Mouse (Mus musculus): ENCODE results near the gene Bcl11b. TPM values are rescaled to one million over a fixed set of nuclear protein-coding genes. Genes with fewer than 3 reads are reported as not detected.

Gene Bcl11b
- polyA plus RNA-seq, 1 experiment from 2014 or later = 9.0 TPM

DNA sequence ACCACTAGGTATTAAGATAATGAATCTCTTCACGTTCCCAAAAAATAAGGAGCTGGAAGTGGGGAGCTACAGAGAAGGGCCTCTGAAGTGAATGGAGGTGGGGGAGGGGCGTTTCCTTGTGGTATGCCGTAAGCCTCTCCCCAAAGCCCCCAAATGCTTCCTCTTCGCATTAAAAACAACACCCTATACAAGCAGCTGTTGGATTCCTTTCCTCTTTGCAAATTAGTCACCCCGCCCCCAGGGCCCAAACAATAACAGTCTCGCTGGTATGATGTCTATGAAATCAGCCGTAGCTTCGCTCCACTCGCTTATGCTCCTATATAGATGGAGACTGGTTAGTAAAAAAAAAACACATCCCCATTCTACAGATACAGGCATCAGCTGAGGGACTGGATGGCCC is 25.9 kb downstream of the Bcl11b start:
- Histone ChIP-seq H3K4me2 (ENCODE audit: low read depth, low read length) (peak overlapping the region; percentile 71), H3K4me1 (ENCODE audit: control insufficient read depth, insufficient read depth, low read length) (peaks cover 54% of the 10 kb centered on the region), H3K9ac (ENCODE audit: low read length) (no peak overlapping the region), H3K36me3 (ENCODE audit: control insufficient read depth, insufficient read depth) (no peaks in the 10 kb centered on the region), H3K27me3 (ENCODE audit: control insufficient read depth, insufficient read depth, low read length) (peaks cover 3% of the 10 kb centered on the region), H3K27ac (ENCODE audit: low read length) (no peak overlapping the region), H3K4me3 (ENCODE audit: low read length) (no peak overlapping the region), H3K9me3 (replicated peaks; ENCODE audit: control insufficient read depth, low read length) (no peaks in the 10 kb centered on the region)
- ATAC-seq (replicated peaks; ENCODE audit: extremely low read depth, insufficient read depth, low FRiP score) = no peak
- 37% methylated on average over 9 of the region's 9 CpGs for WGBS

DNA sequence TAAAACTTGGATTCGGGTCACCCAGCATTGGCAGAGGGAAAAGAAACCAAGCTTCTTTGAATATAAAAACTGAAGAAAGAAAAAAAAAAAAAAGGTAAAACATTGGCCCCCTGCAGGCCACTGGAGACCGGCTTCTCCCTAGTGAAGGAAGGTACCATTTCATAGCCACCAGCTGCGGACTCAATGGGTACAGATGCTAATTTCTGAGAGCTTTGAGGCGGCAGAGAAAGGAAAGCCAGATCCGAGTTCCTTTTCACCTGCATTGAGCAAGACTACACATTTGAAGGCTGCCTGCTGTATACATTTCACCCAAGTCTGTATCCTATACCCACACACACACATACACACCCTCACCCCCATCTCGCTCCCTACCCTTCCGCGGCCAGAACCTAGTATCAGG is 26.3 kb downstream of the Bcl11b start:
- H3K27ac ChIP-seq (ENCODE audit: low read length) = no peak overlapping the region
- no peak overlapping the region for H3K9ac ChIP-seq (ENCODE audit: low read length)
- H3K36me3 ChIP-seq (ENCODE audit: control insufficient read depth, insufficient read depth) = no peaks in the 10 kb centered on the region
- peak overlapping the region; percentile 49 for H3K4me2 ChIP-seq (ENCODE audit: low read depth, low read length)
- H3K4me1 ChIP-seq (ENCODE audit: control insufficient read depth, insufficient read depth, low read length) = peaks cover 56% of the 10 kb centered on the region
- no peaks in the 10 kb centered on the region for H3K9me3 ChIP-seq (replicated peaks; ENCODE audit: control insufficient read depth, low read length)
- peak overlapping the region; percentile 15 for H3K4me3 ChIP-seq (ENCODE audit: low read length)
- H3K27me3 ChIP-seq (ENCODE audit: control insufficient read depth, insufficient read depth, low read length) = peaks cover 3% of the 10 kb centered on the region
- no peak for ATAC-seq (replicated peaks; ENCODE audit: extremely low read depth, insufficient read depth, low FRiP score)
- WGBS = 53% methylated on average over 8 of the region's 8 CpGs

GRCm38 (mm10) chr12:107976571-107977001 is 26.8 kb downstream of the Bcl11b start:
- WGBS = 27% methylated on average over 22 of the region's 22 CpGs
- H3K36me3 ChIP-seq (ENCODE audit: control insufficient read depth, insufficient read depth) = no peaks in the 10 kb centered on the region
- no peak for ATAC-seq (replicated peaks; ENCODE audit: extremely low read depth, insufficient read depth, low FRiP score)
- peaks cover 3% of the 10 kb centered on the region for H3K27me3 ChIP-seq (ENCODE audit: control insufficient read depth, insufficient read depth, low read length)
- no peak overlapping the region for H3K27ac ChIP-seq (ENCODE audit: low read length)
- peak overlapping the region; percentile 15 for H3K4me3 ChIP-seq (ENCODE audit: low read length)
- peak overlapping the region; percentile 49 for H3K4me2 ChIP-seq (ENCODE audit: low read depth, low read length)
- peaks cover 58% of the 10 kb centered on the region for H3K4me1 ChIP-seq (ENCODE audit: control insufficient read depth, insufficient read depth, low read length)
- peak overlapping the region; percentile 16 for H3K9ac ChIP-seq (ENCODE audit: low read length)
- H3K9me3 ChIP-seq (replicated peaks; ENCODE audit: control insufficient read depth, low read length) = no peaks in the 10 kb centered on the region

DNA sequence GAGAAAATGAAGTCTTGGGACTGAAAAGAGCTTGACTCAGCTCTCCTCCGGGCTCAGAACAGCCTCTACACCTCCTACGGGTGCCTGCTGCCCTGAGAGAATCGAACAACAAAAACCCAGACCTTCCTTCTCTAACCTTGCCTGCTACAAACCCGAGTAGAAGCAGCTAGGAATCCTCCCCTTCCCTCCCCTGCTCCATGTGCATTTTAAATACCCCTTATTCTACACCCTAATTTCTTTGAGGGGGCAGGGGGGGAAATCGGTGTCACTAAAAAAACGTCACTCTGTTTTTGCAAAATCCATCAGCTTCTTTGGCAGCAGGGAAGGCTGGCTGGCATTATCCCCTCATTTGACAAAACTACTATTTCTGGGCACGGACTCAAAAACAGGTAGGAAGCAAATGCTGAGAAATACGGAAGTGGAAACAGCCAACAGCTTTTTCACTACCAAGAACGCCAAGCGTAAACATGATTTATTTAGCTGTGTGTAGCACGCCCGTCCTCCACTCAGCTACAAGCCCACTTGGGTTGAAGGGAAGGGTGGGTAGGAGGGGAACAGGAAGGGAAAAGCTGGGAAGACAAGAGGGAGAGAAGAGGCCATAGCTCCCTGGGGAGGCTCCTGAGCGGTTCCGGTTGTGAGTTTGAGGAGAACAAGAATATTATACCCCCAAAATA is 27.4 kb downstream of the Bcl11b start:
- peak overlapping the region; percentile 12 for H3K9ac ChIP-seq (ENCODE audit: low read length)
- H3K36me3 ChIP-seq (ENCODE audit: control insufficient read depth, insufficient read depth) = no peaks in the 10 kb centered on the region
- WGBS = 42% methylated on average over 14 of the region's 14 CpGs
- H3K9me3 ChIP-seq (replicated peaks; ENCODE audit: control insufficient read depth, low read length) = no peaks in the 10 kb centered on the region
- H3K27ac ChIP-seq (ENCODE audit: low read length) = no peak overlapping the region
- H3K4me3 ChIP-seq (ENCODE audit: low read length) = no peak overlapping the region
- peaks cover 54% of the 10 kb centered on the region for H3K4me1 ChIP-seq (ENCODE audit: control insufficient read depth, insufficient read depth, low read length)
- no peak for ATAC-seq (replicated peaks; ENCODE audit: extremely low read depth, insufficient read depth, low FRiP score)
- H3K27me3 ChIP-seq (ENCODE audit: control insufficient read depth, insufficient read depth, low read length) = peaks cover 3% of the 10 kb centered on the region
- peak overlapping the region; percentile 49 for H3K4me2 ChIP-seq (ENCODE audit: low read depth, low read length)

- Histone ChIP-seq H3K36me3 (ENCODE audit: control insufficient read depth, insufficient read depth) (no peaks in the 10 kb centered on the region), H3K27ac (ENCODE audit: low read length) (no peak overlapping the region), H3K27me3 (ENCODE audit: control insufficient read depth, insufficient read depth, low read length) (peaks cover 3% of the 10 kb centered on the region), H3K4me1 (ENCODE audit: control insufficient read depth, insufficient read depth, low read length) (peaks cover 49% of the 10 kb centered on the region), H3K4me2 (ENCODE audit: low read depth, low read length) (no peak overlapping the region), H3K4me3 (ENCODE audit: low read length) (no peak overlapping the region), H3K9me3 (replicated peaks; ENCODE audit: control insufficient read depth, low read length) (no peaks in the 10 kb centered on the region), H3K9ac (ENCODE audit: low read length) (no peak overlapping the region)
- ATAC-seq (replicated peaks; ENCODE audit: extremely low read depth, insufficient read depth, low FRiP score) = no peak
- WGBS = 75% methylated on average over 10 of the region's 10 CpGs
Observed at GRCm38 (mm10) chr12:107975479-107975896, 27.9 kb downstream of the Bcl11b start.

DNA sequence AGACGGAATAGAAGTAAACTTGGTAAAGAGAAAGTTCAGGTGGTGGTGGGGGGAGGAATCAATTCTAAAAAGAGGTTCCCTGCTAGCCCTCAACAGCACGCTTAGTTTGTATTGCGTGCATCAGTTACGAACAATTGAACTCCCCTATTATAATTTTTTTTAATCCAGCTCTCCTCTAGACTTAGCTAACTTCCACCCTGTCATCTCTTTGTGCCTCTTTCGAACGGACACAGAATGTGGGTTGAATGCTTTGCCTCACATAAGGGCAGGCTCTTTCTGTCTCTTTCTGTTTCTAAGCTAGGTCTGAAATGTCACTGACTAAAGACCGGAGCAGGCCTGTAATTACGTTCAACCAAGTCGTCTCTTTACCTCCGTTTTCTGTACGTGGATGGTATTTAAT is 28.9 kb downstream of the Bcl11b start:
- H3K4me1 ChIP-seq (ENCODE audit: control insufficient read depth, insufficient read depth, low read length) = peaks cover 44% of the 10 kb centered on the region
- H3K4me2 ChIP-seq (ENCODE audit: low read depth, low read length) = no peak overlapping the region
- H3K27ac ChIP-seq (ENCODE audit: low read length) = no peak overlapping the region
- H3K36me3 ChIP-seq (ENCODE audit: control insufficient read depth, insufficient read depth) = no peaks in the 10 kb centered on the region
- WGBS = 95% methylated on average over 11 of the region's 11 CpGs
- H3K27me3 ChIP-seq (ENCODE audit: control insufficient read depth, insufficient read depth, low read length) = peaks cover 3% of the 10 kb centered on the region
- peaks cover 4% of the 10 kb centered on the region; the same call in 1 of the 2 replicates for H3K9me3 ChIP-seq (replicated peaks; ENCODE audit: control insufficient read depth, low read length)
- H3K9ac ChIP-seq (ENCODE audit: low read length) = no peak overlapping the region
- ATAC-seq (replicated peaks; ENCODE audit: extremely low read depth, insufficient read depth, low FRiP score) = no peak
- no peak overlapping the region for H3K4me3 ChIP-seq (ENCODE audit: low read length)

GRCm38 (mm10) chr12:107973556-107974140 is 29.8 kb downstream of the Bcl11b start:
- Histone ChIP-seq H3K4me1 (ENCODE audit: control insufficient read depth, insufficient read depth, low read length) (peaks cover 40% of the 10 kb centered on the region), H3K9me3 (replicated peaks; ENCODE audit: control insufficient read depth, low read length) (peaks cover 4% of the 10 kb centered on the region; the same call in 1 of the 2 replicates), H3K27ac (ENCODE audit: low read length) (peak overlapping the region; percentile 68), H3K9ac (ENCODE audit: low read length) (0 out of 2 replicates have a peak overlapping the region, but pooled peaks have one; percentile 31), H3K4me2 (ENCODE audit: low read depth, low read length) (peak overlapping the region; percentile 39), H3K36me3 (ENCODE audit: control insufficient read depth, insufficient read depth) (no peaks in the 10 kb centered on the region), H3K4me3 (ENCODE audit: low read length) (no peak overlapping the region), H3K27me3 (ENCODE audit: control insufficient read depth, insufficient read depth, low read length) (peaks cover 3% of the 10 kb centered on the region)
- 32% methylated on average over 11 of the region's 11 CpGs for WGBS
- ATAC-seq (replicated peaks; ENCODE audit: extremely low read depth, insufficient read depth, low FRiP score) = no peak

DNA sequence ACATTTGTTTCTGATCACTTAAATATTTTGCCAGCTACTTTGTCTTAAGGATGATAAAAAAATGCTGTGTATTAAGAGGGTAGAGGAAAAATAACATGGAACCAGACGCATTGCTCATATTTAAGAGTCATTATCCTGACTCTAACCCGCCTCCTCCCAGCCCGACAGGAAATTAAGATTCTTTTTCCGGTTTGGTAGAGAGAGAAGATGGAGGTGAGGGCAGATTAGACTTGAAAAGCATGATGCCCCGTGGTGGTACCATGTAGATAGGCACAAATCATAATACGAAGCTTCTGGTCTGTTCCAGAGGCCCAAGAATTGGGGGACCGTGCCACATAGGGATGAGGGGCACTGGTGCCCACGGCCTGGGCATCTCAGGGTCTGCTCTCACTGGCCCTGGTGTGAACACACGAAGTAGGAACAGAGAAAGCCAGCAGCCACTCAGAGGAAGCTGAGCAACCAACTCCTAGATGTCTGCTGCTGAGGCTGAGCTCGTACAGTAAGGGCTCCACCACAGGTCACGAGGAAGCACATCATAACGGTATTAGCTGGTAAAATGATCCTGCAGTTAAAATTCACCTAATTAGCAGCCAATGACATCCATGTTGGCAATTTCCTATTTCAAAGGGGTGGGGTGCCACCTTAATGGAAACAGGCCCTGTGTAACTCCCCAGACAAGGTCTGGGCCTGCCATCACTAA is 32.2 kb downstream of the Bcl11b start:
- Histone ChIP-seq H3K4me1 (ENCODE audit: control insufficient read depth, insufficient read depth, low read length) (peaks cover 26% of the 10 kb centered on the region), H3K9ac (ENCODE audit: low read length) (no peak overlapping the region), H3K4me2 (ENCODE audit: low read depth, low read length) (no peak overlapping the region), H3K9me3 (replicated peaks; ENCODE audit: control insufficient read depth, low read length) (peaks cover 4% of the 10 kb centered on the region; the same call in 1 of the 2 replicates), H3K4me3 (ENCODE audit: low read length) (no peak overlapping the region), H3K36me3 (ENCODE audit: control insufficient read depth, insufficient read depth) (no peaks in the 10 kb centered on the region), H3K27me3 (ENCODE audit: control insufficient read depth, insufficient read depth, low read length) (peaks cover 3% of the 10 kb centered on the region), H3K27ac (ENCODE audit: low read length) (no peak overlapping the region)
- whole genome bisulfite sequencing = 77% methylated on average over 12 of the region's 12 CpGs
- no peak for ATAC-seq (replicated peaks; ENCODE audit: extremely low read depth, insufficient read depth, low FRiP score)

- Histone ChIP-seq H3K9me3 (replicated peaks; ENCODE audit: control insufficient read depth, low read length) (peaks cover 4% of the 10 kb centered on the region; the same call in 1 of the 2 replicates), H3K27ac (ENCODE audit: low read length) (no peak overlapping the region), H3K36me3 (ENCODE audit: control insufficient read depth, insufficient read depth) (no peaks in the 10 kb centered on the region), H3K4me1 (ENCODE audit: control insufficient read depth, insufficient read depth, low read length) (peaks cover 25% of the 10 kb centered on the region), H3K27me3 (ENCODE audit: control insufficient read depth, insufficient read depth, low read length) (peaks cover 3% of the 10 kb centered on the region), H3K4me3 (ENCODE audit: low read length) (no peak overlapping the region), H3K9ac (ENCODE audit: low read length) (no peak overlapping the region), H3K4me2 (ENCODE audit: low read depth, low read length) (no peak overlapping the region)
- WGBS = 66% methylated on average over 12 of the region's 12 CpGs
- ATAC-seq (replicated peaks; ENCODE audit: extremely low read depth, insufficient read depth, low FRiP score) = no peak
Observed at GRCm38 (mm10) chr12:107970637-107971036, 32.8 kb downstream of the Bcl11b start.
